ENCODE assay signal across 18 mouse cellular contexts in genomic region chr12:71809550-71809949, GRCm38 (mm10). TPM values are rescaled to one million over a fixed set of nuclear protein-coding genes. Genes with fewer than 3 reads are reported as not detected.
DNase-seq lines count a peak whose midpoint lies in the region; ATAC-seq and TF ChIP-seq lines count a peak whose summit lies in the region.
"Had no signal": no experiment of that assay in that cellular context is flagged by ENCODE, and none has a peak within 500 bp of the region (broad histone marks: within the 10 kb centered on the region; RNA-seq: fewer than 3 reads in every experiment).

No protein-coding gene starts in this region.

- WGBS in intestine, postnatal 0 days = 90% methylated on average over 3 of the region's 3 CpGs
- 94% methylated on average over 3 of the region's 3 CpGs for WGBS in intestine, embryonic 15.5 days
- WGBS in liver, embryonic 14.5 days (ENCODE audit: insufficient replicate concordance) = 62% methylated on average over 3 of the region's 3 CpGs

- no peak for TF ChIP-seq EP300 in liver, embryonic 14.5 days (IDR thresholded peaks at IDR 0.05; ENCODE audit: low read depth)
- TF ChIP-seq EP300 in MEL (IDR thresholded peaks at IDR 0.05; ENCODE audit: low read depth in 1 of 2, low read length in 2 of 2) = no peak

- no peak for TF ChIP-seq POLR2A in MEL (IDR thresholded peaks at IDR 0.05; ENCODE audit: control insufficient read depth in 1 of 2, insufficient read depth in 1 of 2, low read depth in 1 of 2, low read length in 2 of 2, poor library complexity in 1 of 2)

- TF ChIP-seq RAD21 in MEL (IDR thresholded peaks at IDR 0.05; ENCODE audit: low read depth, low read length) = no peak

- ATAC-seq in intestine, postnatal 0 days = no peak
- no peak for ATAC-seq in intestine, embryonic 15.5 days
- ATAC-seq in liver, embryonic 14.5 days (ENCODE audit: insufficient read depth) = no peak
- ATAC-seq: forebrain, embryonic 16.5 days; hindbrain, postnatal 0 days had no signal

- intact Hi-C loops in left cerebral cortex, postnatal 36 days (cut with DNase I) = no loop called here

- H3K79me2 ChIP-seq in MEL (ENCODE audit: control insufficient read depth, insufficient read depth, low read length, poor library complexity) = no peaks in the 10 kb centered on the region

- no peaks in the 10 kb centered on the region for H3K27me3 ChIP-seq in intestine, postnatal 0 days (replicated peaks; ENCODE audit: control insufficient read depth, insufficient read depth, low read length)
- no peaks in the 10 kb centered on the region for H3K27me3 ChIP-seq in intestine, embryonic 15.5 days (replicated peaks)
- H3K27me3 ChIP-seq in liver, embryonic 14.5 days (ENCODE audit: control insufficient read depth, insufficient read depth, low read length) = no peaks in the 10 kb centered on the region
- H3K27me3 ChIP-seq in MEL (ENCODE audit: control insufficient read depth in 1 of 2, insufficient read depth in 2 of 2, low read length in 2 of 2) = no peaks in the 10 kb centered on the region; a peak in 3 of 4 replicates
- H3K27me3 ChIP-seq: embryonic facial prominence, embryonic 12.5 days; forebrain, embryonic 12.5 days; heart, embryonic 13.5 days; hindbrain, embryonic 13.5 days had no signal

- DNase-seq in liver, embryonic 14.5 days (ENCODE audit: low read depth in 3 of 3, low spot score in 3 of 3) = no peak
- DNase-seq in liver (no peak), MEL (ENCODE audit: low read depth, low spot score) (no peak)
- DNase-seq in left cerebral cortex, postnatal 36 days (ENCODE audit: low spot score in 2 of 2) = no peak
- DNase-seq: adrenal gland, postnatal 10 days; cerebellum, adult 11 months; cerebellum, adult 8-10 months; cerebellum, postnatal 14 days; gastrocnemius, postnatal 14 days had no signal

- no peak overlapping the region for H3K4me3 ChIP-seq in intestine, postnatal 0 days (ENCODE audit: low read depth, low read length)
- H3K4me3 ChIP-seq in intestine, embryonic 15.5 days (replicated peaks) = no peak overlapping the region
- no peak overlapping the region for H3K4me3 ChIP-seq in liver, embryonic 14.5 days (ENCODE audit: insufficient read depth in 1 of 2, low read depth in 2 of 2, low read length in 2 of 2)
- no peak overlapping the region for H3K4me3 ChIP-seq in MEL (ENCODE audit: control insufficient read depth in 1 of 2, insufficient read depth in 1 of 2, low read depth in 2 of 2, low read length in 2 of 2)
- H3K4me3 ChIP-seq: embryonic facial prominence, embryonic 12.5 days; forebrain, embryonic 12.5 days; heart, embryonic 13.5 days; hindbrain, embryonic 13.5 days had no signal

- H3K4me2 ChIP-seq in intestine, postnatal 0 days (replicated peaks; ENCODE audit: low read depth) = no peak overlapping the region
- H3K4me2 ChIP-seq in intestine, embryonic 15.5 days (replicated peaks) = no peak overlapping the region
- no peak overlapping the region for H3K4me2 ChIP-seq in liver, embryonic 14.5 days (ENCODE audit: low read depth)
- H3K4me2 ChIP-seq: embryonic facial prominence, embryonic 12.5 days; forebrain, embryonic 12.5 days; heart, embryonic 13.5 days; hindbrain, embryonic 13.5 days had no signal

- 0 out of 2 replicates have a peak, but pooled peaks have one; percentile 20 for TF ChIP-seq CTCF in intestine, postnatal 0 days (IDR thresholded peaks at IDR 0.05; ENCODE audit: low read depth)
- TF ChIP-seq CTCF in liver, embryonic 14.5 days (IDR thresholded peaks at IDR 0.05; ENCODE audit: low read depth) = peak; percentile 26; the same call in 1 of the 2 replicates
- TF ChIP-seq CTCF in MEL (IDR thresholded peaks at IDR 0.05 in 2 of 3, conservative IDR thresholded peaks at IDR 0.05 in 1 of 3; ENCODE audit: control insufficient read depth in 1 of 3, insufficient read depth in 1 of 3, low read depth in 2 of 3, low read length in 3 of 3, poor library complexity in 1 of 3, severe bottlenecking in 1 of 3) = peak in 2 of 3 experiments; percentile 10 to 14; a peak in 1 of 6 replicates

- H3K36me3 ChIP-seq in intestine, postnatal 0 days (ENCODE audit: control insufficient read depth, insufficient read depth) = no peaks in the 10 kb centered on the region
- H3K36me3 ChIP-seq in intestine, embryonic 15.5 days = no peaks in the 10 kb centered on the region
- no peaks in the 10 kb centered on the region for H3K36me3 ChIP-seq in liver, embryonic 14.5 days (replicated peaks; ENCODE audit: control insufficient read depth, insufficient read depth, low read depth)
- H3K36me3 ChIP-seq in MEL (ENCODE audit: control insufficient read depth in 1 of 2, insufficient read depth in 2 of 2, low read length in 2 of 2) = no peaks in the 10 kb centered on the region
- H3K36me3 ChIP-seq: embryonic facial prominence, embryonic 12.5 days; forebrain, embryonic 12.5 days; G1E; heart, embryonic 13.5 days; hindbrain, embryonic 13.5 days had no signal

- H3K4me1 ChIP-seq in intestine, postnatal 0 days (replicated peaks; ENCODE audit: control insufficient read depth, insufficient read depth, low read length) = no peaks in the 10 kb centered on the region
- peaks cover 10% of the 10 kb centered on the region for H3K4me1 ChIP-seq in intestine, embryonic 15.5 days (replicated peaks)
- H3K4me1 ChIP-seq in liver, embryonic 14.5 days (replicated peaks; ENCODE audit: control insufficient read depth in 2 of 2, insufficient read depth in 2 of 2, low read length in 1 of 2) = no peaks in the 10 kb centered on the region
- no peaks in the 10 kb centered on the region for H3K4me1 ChIP-seq in MEL (ENCODE audit: control insufficient read depth in 1 of 2, insufficient read depth in 2 of 2, low read length in 2 of 2)
- H3K4me1 ChIP-seq: embryonic facial prominence, embryonic 12.5 days; forebrain, embryonic 12.5 days; hindbrain, embryonic 13.5 days had no signal

- H3K27ac ChIP-seq in intestine, postnatal 0 days (ENCODE audit: low read depth, low read length) = no peak overlapping the region
- H3K27ac ChIP-seq in intestine, embryonic 15.5 days = no peak overlapping the region
- no peak overlapping the region for H3K27ac ChIP-seq in liver, embryonic 14.5 days
- no peak overlapping the region for H3K27ac ChIP-seq in MEL (ENCODE audit: control insufficient read depth, low read depth, low read length)
- H3K27ac ChIP-seq: embryonic facial prominence, embryonic 12.5 days; forebrain, embryonic 12.5 days; hindbrain, embryonic 13.5 days; hindbrain, postnatal 0 days had no signal

- H3K9ac ChIP-seq in intestine, postnatal 0 days (ENCODE audit: low read depth, low read length) = no peak overlapping the region
- H3K9ac ChIP-seq in intestine, embryonic 15.5 days = no peak overlapping the region
- H3K9ac ChIP-seq in liver, embryonic 14.5 days (replicated peaks) = no peak overlapping the region
- H3K9ac ChIP-seq in MEL (ENCODE audit: control insufficient read depth, low read depth, low read length, poor library complexity, severe bottlenecking) = no peak overlapping the region
- H3K9ac ChIP-seq: embryonic facial prominence, embryonic 12.5 days; forebrain, embryonic 12.5 days; heart, embryonic 13.5 days; hindbrain, embryonic 13.5 days had no signal

- H3K9me3 ChIP-seq in intestine, postnatal 0 days (ENCODE audit: control insufficient read depth) = no peaks in the 10 kb centered on the region
- H3K9me3 ChIP-seq in intestine, embryonic 15.5 days = no peaks in the 10 kb centered on the region
- no peaks in the 10 kb centered on the region for H3K9me3 ChIP-seq in liver, embryonic 14.5 days (ENCODE audit: control insufficient read depth, low read length)
- no peaks in the 10 kb centered on the region for H3K9me3 ChIP-seq in MEL (replicated peaks; ENCODE audit: insufficient read depth, low read length)
- H3K9me3 ChIP-seq: embryonic facial prominence, embryonic 12.5 days; forebrain, embryonic 12.5 days; G1E; heart, embryonic 13.5 days; hindbrain, embryonic 13.5 days had no signal

TF ChIP-seq in MEL, 35 proteins besides CTCF, POLR2A, EP300 and RAD21:
- no peak for TF ChIP-seq MXI1 (IDR thresholded peaks at IDR 0.05; ENCODE audit: low read depth, low read length)
- no peak for TF ChIP-seq ELF1 (IDR thresholded peaks at IDR 0.05; ENCODE audit: low read depth, low read length)
- no peak for TF ChIP-seq MAZ (IDR thresholded peaks at IDR 0.05; ENCODE audit: low read depth, low read length)
- no peak for TF ChIP-seq CHD2 (IDR thresholded peaks at IDR 0.05; ENCODE audit: low read length)
- no peak for TF ChIP-seq POLR2AphosphoS5 (IDR thresholded peaks at IDR 0.05; ENCODE audit: borderline replicate concordance, low read depth, low read length)
- TF ChIP-seq USF2 (IDR thresholded peaks at IDR 0.05; ENCODE audit: borderline replicate concordance in 1 of 2, insufficient read depth in 1 of 2, low read depth in 1 of 2, low read length in 2 of 2) = no peak
- TF ChIP-seq SIN3A (IDR thresholded peaks at IDR 0.05; ENCODE audit: low read length) = no peak
- TF ChIP-seq MYB (IDR thresholded peaks at IDR 0.05; ENCODE audit: low read depth, low read length) = no peak
- TF ChIP-seq JUND (IDR thresholded peaks at IDR 0.05; ENCODE audit: low read depth, low read length) = no peak
- TF ChIP-seq SMC3 (IDR thresholded peaks at IDR 0.05; ENCODE audit: low read depth, low read length) = no peak
- no peak for TF ChIP-seq E2F4 (IDR thresholded peaks at IDR 0.05; ENCODE audit: borderline replicate concordance, low read depth, low read length)
- TF ChIP-seq KAT2A (conservative IDR thresholded peaks at IDR 0.05; ENCODE audit: low read depth, low read length) = no peak
- TF ChIP-seq NELFE (IDR thresholded peaks at IDR 0.05; ENCODE audit: low read depth, low read length) = no peak
- TF ChIP-seq BHLHE40 (IDR thresholded peaks at IDR 0.05; ENCODE audit: borderline replicate concordance, low read depth, low read length) = no peak
- TF ChIP-seq NRF1 (IDR thresholded peaks at IDR 0.05; ENCODE audit: insufficient read depth, low read depth, low read length, poor library complexity, severe bottlenecking) = no peak
- no peak for TF ChIP-seq ZC3H11A (IDR thresholded peaks at IDR 0.05; ENCODE audit: low read depth, low read length)
- TF ChIP-seq MAFK (IDR thresholded peaks at IDR 0.05; ENCODE audit: borderline replicate concordance, low read depth, low read length) = no peak

RNA-seq across cellular contexts. Expression of gene Daam1, which starts 21.3 kb away (rescaled TPM):
- 5.3 and 5.7 TPM in 2 replicates for polyA plus RNA-seq in intestine, postnatal 0 days (2015; fragmentation: Nextera tagmentation; extraction: Ambion mirVana)
- polyA plus RNA-seq in intestine, embryonic 15.5 days (2015; fragmentation: Nextera tagmentation; extraction: Ambion mirVana) = 9.0 and 9.1 TPM in 2 replicates
- 6.6 and 10.5 TPM in 2 replicates for polyA plus RNA-seq in liver, embryonic 14.5 days (2012; rRNA removed)
- 13.3 and 13.7 TPM in 2 replicates for polyA plus RNA-seq in liver, embryonic 14.5 days (2014; fragmentation: Nextera tagmentation; extraction: Ambion mirVana)
- 8.6 and 9.2 TPM in 2 replicates for total RNA-seq in MEL (2012; rRNA removed)
- polyA plus RNA-seq in MEL (2012; ENCODE audit: insufficient read depth in 1 of 2, insufficient read length in 2 of 2, low read depth in 1 of 2, low replicate concordance in 2 of 2, missing spikeins in 1 of 2) = 10 to 100 TPM in 1 of 2 experiments, not detected in 1; 12.0 TPM
- total RNA-seq in left cerebral cortex, postnatal 36 days (2021) = 10 to 100 TPM; 49.3 to 53.9 TPM
